Mouse (Mus musculus) thymus, adult 2 months (tissue): Measurements from ENCODE around the gene Rnf151. TPM values are rescaled to one million over a fixed set of nuclear protein-coding genes. Genes with fewer than 3 reads are reported as not detected.
"Not testable (repeated sequence)": the region's sequence is repeated elsewhere in the genome, so short reads cannot be mapped to it uniquely, and the experiment has no call there.

ENCODE experiments used
- DNase-seq: peaks from one replicate; pipeline ENCODE4 v3.0.0; 2021
- H3K27ac ChIP-seq: fragments of 200-500 bp; 2 replicates; pipeline ENCODE4 v1.5.1; 2012; ENCODE audit warnings: low read length, control low read depth; ENCODE audit not compliant: control insufficient read depth, insufficient read depth
- H3K27me3 ChIP-seq: fragments of 200-500 bp; 2 replicates; pipeline ENCODE4 v1.6.1; 2012; ENCODE audit warnings: mild to moderate bottlenecking, low read length, moderate library complexity, mixed read lengths; ENCODE audit not compliant: control insufficient read depth, insufficient read depth
- H3K36me3 ChIP-seq: fragments of 200-500 bp; 2 replicates; pipeline ENCODE4 v1.6.1; 2012; ENCODE audit warnings: mild to moderate bottlenecking, low read length, moderate library complexity; ENCODE audit not compliant: control insufficient read depth, insufficient read depth
- H3K4me1 ChIP-seq: fragments of 200-500 bp; replicated peaks from 2 replicates; pipeline ENCODE4 v1.6.1; 2012; ENCODE audit warnings: low read length; ENCODE audit not compliant: control insufficient read depth, insufficient read depth
- H3K4me3 ChIP-seq: fragments of 200-500 bp; 2 replicates; pipeline ENCODE4 v1.5.1; 2012; ENCODE audit warnings: mild to moderate bottlenecking, low read length, control low read depth, moderate library complexity; ENCODE audit not compliant: control insufficient read depth, insufficient read depth
- CTCF ChIP-seq: fragments of 200-500 bp; IDR thresholded peaks from 2 replicates; pipeline ENCODE4 v1.5.1; 2012; ENCODE audit warnings: mild to moderate bottlenecking, control low read depth, low read length, moderate library complexity, borderline replicate concordance; ENCODE audit not compliant: control insufficient read depth, poor library complexity, insufficient read depth; ENCODE audit errors: extremely low read depth
- POLR2A ChIP-seq: fragments of 200-500 bp; IDR thresholded peaks from 2 replicates; pipeline ENCODE4 v1.6.1; 2012; ENCODE audit warnings: mild to moderate bottlenecking, low read length, control low read depth, moderate library complexity; ENCODE audit not compliant: control insufficient read depth, poor library complexity, insufficient read depth; ENCODE audit errors: extremely low read depth
- WGBS: fragments of 180-500 bp; shearing (Covaris S2); methylation state at CpG from one replicate; pipeline ENCODE4 v1.1.7; 2018; 5-methylcytosine and 5-hydroxymethylcytosine counted together
- polyA plus RNA-seq: library from polyadenylated mRNA; depleted of rRNA; stranded (reverse); fragments of >200 nt; gene quantifications from 2 replicates; pipeline ENCODE4 v1.2.3, GENCODE M21; 2012

The Rnf151 gene
- polyA plus RNA-seq, 1 experiment, result 0.96 TPM

DNA sequence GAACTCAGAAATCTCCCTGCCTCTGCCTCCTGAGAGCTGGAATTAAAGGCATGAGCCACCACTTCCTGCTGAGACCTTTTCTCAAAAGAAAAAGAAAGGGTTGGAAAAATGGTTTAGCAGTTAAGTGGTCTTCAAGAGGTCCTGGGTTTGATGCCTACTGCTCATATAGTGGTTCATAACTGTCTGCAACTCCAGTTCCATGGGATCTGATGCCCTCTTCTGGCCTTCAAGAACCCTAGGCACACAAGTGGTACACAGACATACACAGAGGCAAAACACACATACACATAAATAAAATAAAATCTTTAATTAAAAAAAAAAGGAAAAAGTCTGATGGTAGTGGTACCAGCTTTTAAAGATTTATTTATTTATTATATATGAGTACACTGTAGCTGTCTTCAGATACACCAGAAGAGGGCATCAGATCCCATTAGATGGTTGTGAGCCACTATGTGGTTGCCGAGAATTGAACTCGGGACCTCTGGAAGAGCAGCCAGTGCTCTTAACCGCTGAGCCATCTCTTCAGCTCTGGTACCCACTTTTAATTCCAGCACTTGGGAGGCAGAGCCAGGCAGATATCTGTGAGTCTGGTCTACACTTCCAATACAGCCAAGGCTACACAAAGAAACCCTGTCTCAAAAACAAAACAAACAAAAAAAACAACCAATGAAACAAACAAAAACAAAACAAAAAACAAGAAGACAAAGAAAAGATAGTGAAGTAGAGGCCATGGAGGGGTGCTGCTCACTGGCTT is 8.0 kb upstream of the Rnf151 start:
- H3K27me3 ChIP-seq, result no peaks in the 10 kb centered on the region
- H3K4me1 ChIP-seq, result peaks cover 11% of the 10 kb centered on the region
- H3K27ac ChIP-seq, result no peak overlapping the region
- H3K36me3 ChIP-seq, result peaks cover 14% of the 10 kb centered on the region
- 82% methylated on average over 3 of the region's 3 CpGs for WGBS
- TF ChIP-seq POLR2A (no peak), CTCF (no peak)
- no peak overlapping the region for H3K4me3 ChIP-seq
- DNase-seq, result no peak

GRCm38 (mm10) chr17:24724184-24724583 is 6.3 kb upstream of the Rnf151 start, which contains the start of gene Ndufb10:
TSS of gene Ndufb10 (minus strand) at chr17:24724478.
- peak within 1 kb of the TSS; percentile 73 for H3K4me3 ChIP-seq
- H3K4me1 ChIP-seq, result peaks cover 15% of the 10 kb centered on the region
- no peak within 1 kb of the TSS for H3K27ac ChIP-seq
- peaks cover 14% of the 10 kb centered on the region for H3K36me3 ChIP-seq
- TF ChIP-seq POLR2A, result peak; percentile 81
- peak; percentile 97 for TF ChIP-seq CTCF
- WGBS, result under 1% methylated on average over 30 of the region's 30 CpGs
- H3K27me3 ChIP-seq, result no peaks in the 10 kb centered on the region
- peak; percentile 95 for DNase-seq

GRCm38 (mm10) chr17:24723881-24724180 is 6.0 kb upstream of the Rnf151 start:
- Histone ChIP-seq H3K4me1 (peaks cover 16% of the 10 kb centered on the region), H3K27ac (no peak overlapping the region), H3K27me3 (no peaks in the 10 kb centered on the region), H3K4me3 (peak overlapping the region; percentile 73), H3K36me3 (peaks cover 14% of the 10 kb centered on the region)
- no peak for TF ChIP-seq POLR2A
- TF ChIP-seq CTCF, result no peak
- DNase-seq, result no peak
- WGBS, result under 1% methylated on average over 15 of the region's 15 CpGs

GRCm38 (mm10) chr17:24723122-24723880 is 5.4 kb upstream of the Rnf151 start:
- DNase-seq, result no peak
- Histone ChIP-seq H3K36me3 (peaks cover 14% of the 10 kb centered on the region), H3K4me1 (peaks cover 16% of the 10 kb centered on the region), H3K27ac (no peak overlapping the region), H3K4me3 (peak overlapping the region; percentile 73), H3K27me3 (no peaks in the 10 kb centered on the region)
- WGBS, result 3% methylated on average over 12 of the region's 12 CpGs
- TF ChIP-seq POLR2A (no peak), CTCF (no peak)

- peaks cover 16% of the 10 kb centered on the region for H3K4me1 ChIP-seq
- H3K27ac ChIP-seq, result no peak overlapping the region
- no peaks in the 10 kb centered on the region for H3K27me3 ChIP-seq
- TF ChIP-seq POLR2A (no peak), CTCF (no peak)
- H3K36me3 ChIP-seq, result peaks cover 14% of the 10 kb centered on the region
- 80% methylated on average over 13 of the region's 13 CpGs for WGBS
- no peak overlapping the region for H3K4me3 ChIP-seq
- DNase-seq, result no peak
Measured at GRCm38 (mm10) chr17:24722220-24722924, 4.5 kb upstream of the Rnf151 start.

GRCm38 (mm10) chr17:24721383-24721955 is 3.6 kb upstream of the Rnf151 start:
- H3K4me1 ChIP-seq, result peaks cover 16% of the 10 kb centered on the region
- H3K4me3 ChIP-seq, DNase-seq, H3K27me3 ChIP-seq, H3K27ac ChIP-seq: not testable (repeated sequence)
- peaks cover 14% of the 10 kb centered on the region for H3K36me3 ChIP-seq
- 80% methylated on average over 7 of the region's 7 CpGs for WGBS

DNA sequence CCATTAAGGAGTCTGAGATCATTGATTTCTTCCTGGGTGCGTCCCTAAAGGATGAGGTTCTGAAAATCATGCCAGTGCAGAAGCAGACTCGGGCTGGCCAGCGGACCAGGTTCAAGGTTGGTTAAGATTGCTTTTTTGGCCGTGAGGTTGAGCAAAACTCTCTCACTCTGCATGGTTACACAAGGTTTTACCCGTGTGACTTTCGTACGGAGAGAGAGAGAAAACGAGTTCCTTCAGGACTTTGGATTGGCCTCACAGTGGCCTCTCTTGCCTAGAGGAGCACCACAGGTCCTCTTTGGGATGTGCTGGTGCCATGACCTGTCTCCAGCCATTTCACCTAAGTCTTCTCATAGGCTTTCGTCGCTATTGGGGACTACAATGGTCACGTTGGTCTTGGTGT is 2.8 kb upstream of the Rnf151 start:
- H3K27me3 ChIP-seq, H3K27ac ChIP-seq, DNase-seq: not testable (repeated sequence)
- Histone ChIP-seq H3K4me1 (peaks cover 16% of the 10 kb centered on the region), H3K36me3 (peaks cover 14% of the 10 kb centered on the region), H3K4me3 (peak overlapping the region; percentile 73)
- 3% methylated on average over 11 of the region's 11 CpGs for WGBS
